Mouse (Mus musculus) myocyte (in vitro differentiated cells): ENCODE data around the gene Elk3.

ENCODE experiments used
- POLR2A ChIP-seq: IDR thresholded peaks from one replicate; pipeline ENCODE4 v1.6.1; 2011; ENCODE audit warnings: low read depth, mild to moderate bottlenecking, control low read depth, moderate library complexity; ENCODE audit not compliant: insufficient read length
- TCF3 ChIP-seq: IDR thresholded peaks from one replicate; pipeline ENCODE4 v1.6.1; 2011; ENCODE audit warnings: low read depth, control low read depth; ENCODE audit not compliant: insufficient read length

DNA sequence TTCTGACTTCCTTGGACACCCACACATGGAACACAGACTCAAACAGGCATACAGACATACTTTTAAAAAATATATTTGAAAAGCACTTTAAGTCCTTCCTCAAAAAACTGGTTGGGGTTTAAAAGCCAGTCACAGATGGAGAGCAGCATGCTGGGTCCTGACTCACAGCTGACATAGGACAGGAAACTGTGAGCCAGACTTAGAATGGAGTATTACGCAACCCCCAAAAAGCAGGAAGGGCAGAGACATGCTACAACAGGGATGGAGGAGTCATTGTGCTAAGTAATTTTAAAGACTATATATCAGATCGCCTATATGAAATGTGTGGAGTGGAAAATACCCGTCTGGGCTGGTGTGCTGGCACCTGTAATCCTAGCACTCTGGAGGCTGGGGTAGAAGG, 42.6 kb downstream of the Elk3 start:
- TF ChIP-seq TCF3 (no peak), POLR2A (no peak)
